Mouse (Mus musculus): ENCODE measurements around the gene Khk.

- TF ChIP-seq CTCF (conservative IDR thresholded peaks at IDR 0.05; ENCODE audit: insufficient read depth, insufficient read length, low read depth, low read length): no peak
- TF ChIP-seq POLR2A (IDR thresholded peaks at IDR 0.05; ENCODE audit: low read depth, low read length): no peak
These were observed 3.4 kb downstream of the Khk start for GRCm38 (mm10) chr5:30924614-30925013.
